Mouse (Mus musculus): ENCODE data around the gene Slc36a1. TPM values are rescaled to one million over a fixed set of nuclear protein-coding genes. Genes with fewer than 3 reads are reported as not detected.

Gene Slc36a1
- polyA plus RNA-seq, 1 experiment, result 6.3 TPM

- no peak overlapping the region for H3K4me3 ChIP-seq (ENCODE audit: low read depth, low read length)
- H3K36me3 ChIP-seq (ENCODE audit: control insufficient read depth, insufficient read depth, low read length, poor library complexity, severe bottlenecking), result no peaks in the 10 kb centered on the region
- no peaks in the 10 kb centered on the region for H3K9me3 ChIP-seq (replicated peaks; ENCODE audit: control insufficient read depth, insufficient read depth, low read length, poor library complexity, severe bottlenecking)
- no peak overlapping the region for H3K27ac ChIP-seq (ENCODE audit: insufficient read depth, low read length)
- H3K27me3 ChIP-seq (ENCODE audit: control insufficient read depth, insufficient read depth, low read length, poor library complexity, severe bottlenecking), result 0 out of 2 replicates have a peak, but pooled peaks cover 2% of the 10 kb centered on the region
- no peaks in the 10 kb centered on the region for H3K4me1 ChIP-seq (ENCODE audit: control insufficient read depth, insufficient read depth, low read length)
- no peak for TF ChIP-seq EP300 (IDR thresholded peaks at IDR 0.05; ENCODE audit: insufficient read depth, low read depth, low read length)
- no peak for TF ChIP-seq CTCF (IDR thresholded peaks at IDR 0.05; ENCODE audit: low read depth, low read length)
- no peak for TF ChIP-seq POLR2A (IDR thresholded peaks at IDR 0.05; ENCODE audit: insufficient read depth, low read length)
- H3K9ac ChIP-seq (ENCODE audit: low read depth, poor library complexity, severe bottlenecking), result no peak overlapping the region
Measured at GRCm38 (mm10) chr11:55183124-55183523, 21.0 kb upstream of the Slc36a1 start.

- Histone ChIP-seq H3K27me3 (ENCODE audit: control insufficient read depth, insufficient read depth, low read length, poor library complexity, severe bottlenecking) (0 out of 2 replicates have a peak, but pooled peaks cover 2% of the 10 kb centered on the region), H3K9ac (ENCODE audit: low read depth, poor library complexity, severe bottlenecking) (no peak overlapping the region), H3K4me3 (ENCODE audit: low read depth, low read length) (no peak overlapping the region), H3K36me3 (ENCODE audit: control insufficient read depth, insufficient read depth, low read length, poor library complexity, severe bottlenecking) (no peaks in the 10 kb centered on the region), H3K9me3 (replicated peaks; ENCODE audit: control insufficient read depth, insufficient read depth, low read length, poor library complexity, severe bottlenecking) (no peaks in the 10 kb centered on the region), H3K27ac (ENCODE audit: insufficient read depth, low read length) (no peak overlapping the region), H3K4me1 (ENCODE audit: control insufficient read depth, insufficient read depth, low read length) (no peaks in the 10 kb centered on the region)
- no peak for TF ChIP-seq POLR2A (IDR thresholded peaks at IDR 0.05; ENCODE audit: insufficient read depth, low read length)
- TF ChIP-seq CTCF (IDR thresholded peaks at IDR 0.05; ENCODE audit: low read depth, low read length), result no peak
- no peak for TF ChIP-seq EP300 (IDR thresholded peaks at IDR 0.05; ENCODE audit: insufficient read depth, low read depth, low read length)
Measured at GRCm38 (mm10) chr11:55184246-55184645, 19.9 kb upstream of the Slc36a1 start.

- H3K4me3 ChIP-seq (ENCODE audit: low read depth, low read length), result no peak within 1 kb of the TSS
- no peak within 1 kb of the TSS for H3K9ac ChIP-seq (ENCODE audit: low read depth, poor library complexity, severe bottlenecking)
- 0 out of 2 replicates have a peak, but pooled peaks cover 2% of the 10 kb centered on the region for H3K27me3 ChIP-seq (ENCODE audit: control insufficient read depth, insufficient read depth, low read length, poor library complexity, severe bottlenecking)
Measured at GRCm38 (mm10) chr11:55184733-55185291, 19.3 kb upstream of the Slc36a1 start, which contains the start of gene Slc36a2. Gene Slc36a2, minus strand, starts transcription at chr11:55185077.

GRCm38 (mm10) chr11:55187292-55187691, 16.9 kb upstream of the Slc36a1 start:
- Histone ChIP-seq H3K9me3 (replicated peaks; ENCODE audit: control insufficient read depth, insufficient read depth, low read length, poor library complexity, severe bottlenecking) (no peaks in the 10 kb centered on the region), H3K27ac (ENCODE audit: insufficient read depth, low read length) (no peak overlapping the region), H3K36me3 (ENCODE audit: control insufficient read depth, insufficient read depth, low read length, poor library complexity, severe bottlenecking) (no peaks in the 10 kb centered on the region), H3K9ac (ENCODE audit: low read depth, poor library complexity, severe bottlenecking) (no peak overlapping the region), H3K27me3 (ENCODE audit: control insufficient read depth, insufficient read depth, low read length, poor library complexity, severe bottlenecking) (0 out of 2 replicates have a peak, but pooled peaks cover 2% of the 10 kb centered on the region), H3K4me1 (ENCODE audit: control insufficient read depth, insufficient read depth, low read length) (no peaks in the 10 kb centered on the region), H3K4me3 (ENCODE audit: low read depth, low read length) (no peak overlapping the region)
- TF ChIP-seq CTCF (IDR thresholded peaks at IDR 0.05; ENCODE audit: low read depth, low read length) (no peak), POLR2A (IDR thresholded peaks at IDR 0.05; ENCODE audit: insufficient read depth, low read length) (no peak), EP300 (IDR thresholded peaks at IDR 0.05; ENCODE audit: insufficient read depth, low read depth, low read length) (no peak)

More at GRCm38 (mm10) chr11:55184733-55185291, 19.3 kb upstream of the Slc36a1 start, which contains the start of gene Slc36a2:
- no peak within 1 kb of the TSS for H3K27ac ChIP-seq (ENCODE audit: insufficient read depth, low read length)
- no peaks in the 10 kb centered on the region for H3K4me1 ChIP-seq (ENCODE audit: control insufficient read depth, insufficient read depth, low read length)
- H3K36me3 ChIP-seq (ENCODE audit: control insufficient read depth, insufficient read depth, low read length, poor library complexity, severe bottlenecking), result no peaks in the 10 kb centered on the region
- H3K9me3 ChIP-seq (replicated peaks; ENCODE audit: control insufficient read depth, insufficient read depth, low read length, poor library complexity, severe bottlenecking), result no peaks in the 10 kb centered on the region
- TF ChIP-seq CTCF (IDR thresholded peaks at IDR 0.05; ENCODE audit: low read depth, low read length) (no peak), POLR2A (IDR thresholded peaks at IDR 0.05; ENCODE audit: insufficient read depth, low read length) (no peak), EP300 (IDR thresholded peaks at IDR 0.05; ENCODE audit: insufficient read depth, low read depth, low read length) (no peak)

GRCm38 (mm10) chr11:55187777-55188176, 16.4 kb upstream of the Slc36a1 start:
- no peaks in the 10 kb centered on the region for H3K4me1 ChIP-seq (ENCODE audit: control insufficient read depth, insufficient read depth, low read length)
- no peaks in the 10 kb centered on the region for H3K36me3 ChIP-seq (ENCODE audit: control insufficient read depth, insufficient read depth, low read length, poor library complexity, severe bottlenecking)
- H3K9ac ChIP-seq (ENCODE audit: low read depth, poor library complexity, severe bottlenecking), result no peak overlapping the region
- H3K27ac ChIP-seq (ENCODE audit: insufficient read depth, low read length), result no peak overlapping the region
- H3K9me3 ChIP-seq (replicated peaks; ENCODE audit: control insufficient read depth, insufficient read depth, low read length, poor library complexity, severe bottlenecking), result no peaks in the 10 kb centered on the region
- H3K4me3 ChIP-seq (ENCODE audit: low read depth, low read length), result no peak overlapping the region
- 0 out of 2 replicates have a peak, but pooled peaks cover 2% of the 10 kb centered on the region for H3K27me3 ChIP-seq (ENCODE audit: control insufficient read depth, insufficient read depth, low read length, poor library complexity, severe bottlenecking)
- TF ChIP-seq POLR2A (IDR thresholded peaks at IDR 0.05; ENCODE audit: insufficient read depth, low read length) (no peak), EP300 (IDR thresholded peaks at IDR 0.05; ENCODE audit: insufficient read depth, low read depth, low read length) (no peak), CTCF (IDR thresholded peaks at IDR 0.05; ENCODE audit: low read depth, low read length) (no peak)

GRCm38 (mm10) chr11:55190216-55190615, 13.9 kb upstream of the Slc36a1 start:
- TF ChIP-seq EP300 (IDR thresholded peaks at IDR 0.05; ENCODE audit: insufficient read depth, low read depth, low read length) (no peak), CTCF (IDR thresholded peaks at IDR 0.05; ENCODE audit: low read depth, low read length) (no peak), POLR2A (IDR thresholded peaks at IDR 0.05; ENCODE audit: insufficient read depth, low read length) (no peak)
- no peak overlapping the region for H3K9ac ChIP-seq (ENCODE audit: low read depth, poor library complexity, severe bottlenecking)
- H3K9me3 ChIP-seq (replicated peaks; ENCODE audit: control insufficient read depth, insufficient read depth, low read length, poor library complexity, severe bottlenecking), result no peaks in the 10 kb centered on the region
- H3K27ac ChIP-seq (ENCODE audit: insufficient read depth, low read length), result no peak overlapping the region
- no peak overlapping the region for H3K4me3 ChIP-seq (ENCODE audit: low read depth, low read length)
- H3K27me3 ChIP-seq (ENCODE audit: control insufficient read depth, insufficient read depth, low read length, poor library complexity, severe bottlenecking), result no peaks in the 10 kb centered on the region
- no peaks in the 10 kb centered on the region for H3K36me3 ChIP-seq (ENCODE audit: control insufficient read depth, insufficient read depth, low read length, poor library complexity, severe bottlenecking)
- no peaks in the 10 kb centered on the region for H3K4me1 ChIP-seq (ENCODE audit: control insufficient read depth, insufficient read depth, low read length)

All from ES-Bruce4 (cell line).